Mouse (Mus musculus): ENCODE measurements around the gene Pax6. TPM values are rescaled to one million over a fixed set of nuclear protein-coding genes. Genes with fewer than 3 reads are reported as not detected.
A peak's percentile ranks its signal among the peaks of the same experiment; 100 is the strongest.

The Pax6 gene
- polyA plus RNA-seq, 1 experiment from 2014 or later = not detected

- WGBS = 1% methylated on average over 17 of the region's 17 CpGs
- H3K4me1 ChIP-seq = 0 out of 2 replicates have a peak, but pooled peaks cover 7% of the 10 kb centered on the region
- H3K4me2 ChIP-seq = peak overlapping the region; percentile 38
- H3K36me3 ChIP-seq = no peaks in the 10 kb centered on the region
- ATAC-seq (ENCODE audit: borderline replicate concordance, extremely low read depth, low FRiP score, low TSS enrichment) = no peak
- no peaks in the 10 kb centered on the region for H3K9me3 ChIP-seq
- H3K27ac ChIP-seq = no peak overlapping the region
- no peak overlapping the region for H3K9ac ChIP-seq
- H3K4me3 ChIP-seq = peak overlapping the region; percentile 11; the same call in 1 of the 2 replicates
- H3K27me3 ChIP-seq = peaks cover 97% of the 10 kb centered on the region
Measured at GRCm38 (mm10) chr2:105688011-105688410, 19.3 kb downstream of the Pax6 start.

GRCm38 (mm10) chr2:105688436-105689303 lies 20.0 kb downstream of the Pax6 start:
- Histone ChIP-seq H3K9me3 (no peaks in the 10 kb centered on the region), H3K4me3 (0 out of 2 replicates have a peak overlapping the region, but pooled peaks have one; percentile 11), H3K4me2 (peak overlapping the region; percentile 38), H3K4me1 (0 out of 2 replicates have a peak, but pooled peaks cover 7% of the 10 kb centered on the region), H3K36me3 (no peaks in the 10 kb centered on the region), H3K27me3 (peaks cover 99% of the 10 kb centered on the region), H3K27ac (no peak overlapping the region), H3K9ac (no peak overlapping the region)
- ATAC-seq (ENCODE audit: borderline replicate concordance, extremely low read depth, low FRiP score, low TSS enrichment) = no peak
- under 1% methylated on average over 25 of the region's 25 CpGs for whole genome bisulfite sequencing

GRCm38 (mm10) chr2:105689304-105689770 lies 20.6 kb downstream of the Pax6 start:
- Histone ChIP-seq H3K27ac (no peak overlapping the region), H3K36me3 (no peaks in the 10 kb centered on the region), H3K27me3 (peaks cover 95% of the 10 kb centered on the region), H3K4me1 (0 out of 2 replicates have a peak, but pooled peaks cover 7% of the 10 kb centered on the region), H3K4me2 (no peak overlapping the region), H3K9ac (no peak overlapping the region), H3K4me3 (no peak overlapping the region), H3K9me3 (no peaks in the 10 kb centered on the region)
- no peak for ATAC-seq (ENCODE audit: borderline replicate concordance, extremely low read depth, low FRiP score, low TSS enrichment)
- WGBS = 1% methylated on average over 15 of the region's 15 CpGs

GRCm38 (mm10) chr2:105689771-105690639 lies 21.3 kb downstream of the Pax6 start:
- Histone ChIP-seq H3K36me3 (no peaks in the 10 kb centered on the region), H3K4me2 (no peak overlapping the region), H3K27ac (no peak overlapping the region), H3K9ac (no peak overlapping the region), H3K27me3 (peaks cover 90% of the 10 kb centered on the region), H3K4me1 (0 out of 2 replicates have a peak, but pooled peaks cover 7% of the 10 kb centered on the region), H3K4me3 (no peak overlapping the region), H3K9me3 (no peaks in the 10 kb centered on the region)
- WGBS = 6% methylated on average over 28 of the region's 28 CpGs
- no peak for ATAC-seq (ENCODE audit: borderline replicate concordance, extremely low read depth, low FRiP score, low TSS enrichment)

GRCm38 (mm10) chr2:105691296-105691695 lies 22.6 kb downstream of the Pax6 start:
- Histone ChIP-seq H3K4me2 (no peak overlapping the region), H3K9ac (no peak overlapping the region), H3K36me3 (no peaks in the 10 kb centered on the region), H3K9me3 (no peaks in the 10 kb centered on the region), H3K4me3 (no peak overlapping the region), H3K4me1 (0 out of 2 replicates have a peak, but pooled peaks cover 7% of the 10 kb centered on the region), H3K27me3 (peaks cover 84% of the 10 kb centered on the region), H3K27ac (no peak overlapping the region)
- no peak for ATAC-seq (ENCODE audit: borderline replicate concordance, extremely low read depth, low FRiP score, low TSS enrichment)
- 12% methylated on average over 10 of the region's 10 CpGs for WGBS

- Histone ChIP-seq H3K4me2 (no peak overlapping the region), H3K4me3 (no peak overlapping the region), H3K27ac (no peak overlapping the region), H3K27me3 (peaks cover 21% of the 10 kb centered on the region), H3K4me1 (no peaks in the 10 kb centered on the region), H3K9me3 (no peaks in the 10 kb centered on the region), H3K9ac (no peak overlapping the region), H3K36me3 (no peaks in the 10 kb centered on the region)
- no peak for ATAC-seq (ENCODE audit: borderline replicate concordance, extremely low read depth, low FRiP score, low TSS enrichment)
- 67% methylated on average over 5 of the region's 5 CpGs for WGBS
Measured at GRCm38 (mm10) chr2:105697741-105698140, 29.0 kb downstream of the Pax6 start.

GRCm38 (mm10) chr2:105698631-105699030 lies 29.9 kb downstream of the Pax6 start:
- no peak for ATAC-seq (ENCODE audit: borderline replicate concordance, extremely low read depth, low FRiP score, low TSS enrichment)
- Histone ChIP-seq H3K27ac (no peak overlapping the region), H3K27me3 (peaks cover 12% of the 10 kb centered on the region), H3K9ac (no peak overlapping the region), H3K4me1 (no peaks in the 10 kb centered on the region), H3K36me3 (no peaks in the 10 kb centered on the region), H3K9me3 (no peaks in the 10 kb centered on the region), H3K4me2 (no peak overlapping the region), H3K4me3 (no peak overlapping the region)
- 68% methylated on average over 2 of the region's 2 CpGs for WGBS

- Histone ChIP-seq H3K4me1 (no peaks in the 10 kb centered on the region), H3K4me3 (no peak overlapping the region), H3K27ac (no peak overlapping the region), H3K9me3 (no peaks in the 10 kb centered on the region), H3K9ac (no peak overlapping the region), H3K4me2 (no peak overlapping the region), H3K27me3 (no peaks in the 10 kb centered on the region), H3K36me3 (no peaks in the 10 kb centered on the region)
- 42% methylated on average over 4 of the region's 4 CpGs for WGBS
- no peak for ATAC-seq (ENCODE audit: borderline replicate concordance, extremely low read depth, low FRiP score, low TSS enrichment)
Measured at GRCm38 (mm10) chr2:105701781-105702180, 33.1 kb downstream of the Pax6 start.

- no peaks in the 10 kb centered on the region for H3K36me3 ChIP-seq
- ATAC-seq (ENCODE audit: borderline replicate concordance, extremely low read depth, low FRiP score, low TSS enrichment) = no peak
- H3K4me2 ChIP-seq = no peak overlapping the region
- no peak overlapping the region for H3K4me3 ChIP-seq
- H3K9me3 ChIP-seq = no peaks in the 10 kb centered on the region
- no peak overlapping the region for H3K9ac ChIP-seq
- H3K4me1 ChIP-seq = no peaks in the 10 kb centered on the region
- H3K27me3 ChIP-seq = no peaks in the 10 kb centered on the region
- WGBS = 54% methylated on average over 10 of the region's 10 CpGs
- H3K27ac ChIP-seq = no peak overlapping the region
Measured at GRCm38 (mm10) chr2:105702586-105702985, 33.9 kb downstream of the Pax6 start.

GRCm38 (mm10) chr2:105705320-105705719 lies 36.6 kb downstream of the Pax6 start:
- Histone ChIP-seq H3K4me3 (no peak overlapping the region), H3K4me1 (no peaks in the 10 kb centered on the region), H3K9ac (no peak overlapping the region), H3K27me3 (no peaks in the 10 kb centered on the region), H3K27ac (no peak overlapping the region), H3K9me3 (no peaks in the 10 kb centered on the region), H3K36me3 (no peaks in the 10 kb centered on the region), H3K4me2 (no peak overlapping the region)
- no peak for ATAC-seq (ENCODE audit: borderline replicate concordance, extremely low read depth, low FRiP score, low TSS enrichment)
- WGBS = 13% methylated on average over 2 of the region's 2 CpGs

GRCm38 (mm10) chr2:105709126-105709525 lies 40.4 kb downstream of the Pax6 start:
- Histone ChIP-seq H3K4me2 (no peak overlapping the region), H3K9me3 (no peaks in the 10 kb centered on the region), H3K36me3 (no peaks in the 10 kb centered on the region), H3K4me3 (no peak overlapping the region), H3K27me3 (no peaks in the 10 kb centered on the region), H3K9ac (no peak overlapping the region), H3K27ac (no peak overlapping the region), H3K4me1 (no peaks in the 10 kb centered on the region)
- ATAC-seq (ENCODE audit: borderline replicate concordance, extremely low read depth, low FRiP score, low TSS enrichment) = no peak
- 73% methylated on average over 3 of the region's 3 CpGs for WGBS

Data from lung, embryonic 15.5 days (tissue).